Mouse (Mus musculus) kidney, adult 2 months (tissue): ENCODE data around the gene Sgpp1.

Experiments
- CTCF ChIP-seq: fragments of 200-500 bp; conservative IDR thresholded peaks from 2 replicates; pipeline ENCODE4 v1.5.1; 2011; ENCODE audit warnings: low read depth, mild to moderate bottlenecking, control low read depth, low read length, moderate library complexity, mixed read lengths; ENCODE audit not compliant: insufficient read depth, insufficient read length
- POLR2A ChIP-seq: fragments of 200-500 bp; IDR thresholded peaks from one replicate; pipeline ENCODE4 v1.6.1; 2011; ENCODE audit warnings: low read depth, low read length, control low read depth

DNA sequence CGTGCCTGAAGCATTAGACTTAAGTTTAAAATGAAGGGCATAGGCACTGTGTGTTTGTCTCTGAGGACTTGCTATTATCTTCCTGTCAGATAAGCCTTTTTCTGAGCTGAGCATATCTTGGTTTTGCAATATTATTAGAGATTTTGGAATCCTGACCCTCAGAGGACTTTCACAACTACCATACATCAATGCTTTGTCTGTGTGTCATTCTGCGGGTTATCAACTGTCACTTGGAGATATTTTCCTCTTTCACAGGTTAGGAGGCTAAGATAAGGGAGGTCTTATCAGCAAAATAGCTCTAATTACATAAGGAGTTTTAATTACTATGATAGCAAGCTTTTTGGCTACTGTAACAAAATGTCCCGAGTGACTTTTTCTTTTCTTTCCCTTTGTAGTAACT, 16.5 kb upstream of the Sgpp1 start:
- TF ChIP-seq POLR2A = no peak
- no peak for TF ChIP-seq CTCF
